Mouse (Mus musculus): ENCODE data around the gene Wwox. TPM values are rescaled to one million over a fixed set of nuclear protein-coding genes. Genes with fewer than 3 reads are reported as not detected.

Gene Wwox
- polyA plus RNA-seq, 1 experiment from 2014 or later = 14.0 TPM

GRCm38 (mm10) chr8:114801428-114802134, 362.1 kb downstream of the Wwox start:
- ATAC-seq (replicated peaks; ENCODE audit: low FRiP score, low TSS enrichment, low read depth) (0 out of 2 replicates have a peak, but pooled peaks have one; percentile 23), DNase-seq (ENCODE audit: low spot score) (no peak)
- Histone ChIP-seq H3K36me3 (ENCODE audit: control insufficient read depth, insufficient read depth, low read length) (no peaks in the 10 kb centered on the region), H3K4me2 (ENCODE audit: low read length) (no peak overlapping the region), H3K27me3 (replicated peaks; ENCODE audit: control insufficient read depth, insufficient read depth, low read length) (no peaks in the 10 kb centered on the region), H3K27ac (ENCODE audit: low read depth) (no peak overlapping the region), H3K9ac (ENCODE audit: low read length) (no peak overlapping the region), H3K4me3 (ENCODE audit: low read depth, low read length) (no peak overlapping the region), H3K9me3 (ENCODE audit: control insufficient read depth, low read length) (no peaks in the 10 kb centered on the region), H3K4me1 (replicated peaks; ENCODE audit: control insufficient read depth, insufficient read depth, low read length) (peaks cover 6% of the 10 kb centered on the region)
- 71% methylated on average over 7 of the region's 7 CpGs for WGBS

GRCm38 (mm10) chr8:114803113-114803512, 363.7 kb downstream of the Wwox start:
- H3K9ac ChIP-seq (ENCODE audit: low read length) = no peak overlapping the region
- DNase-seq (ENCODE audit: low spot score) (no peak), ATAC-seq (replicated peaks; ENCODE audit: low FRiP score, low TSS enrichment, low read depth) (no peak)
- H3K27me3 ChIP-seq (replicated peaks; ENCODE audit: control insufficient read depth, insufficient read depth, low read length) = no peaks in the 10 kb centered on the region
- H3K4me3 ChIP-seq (ENCODE audit: low read depth, low read length) = no peak overlapping the region
- no peaks in the 10 kb centered on the region for H3K9me3 ChIP-seq (ENCODE audit: control insufficient read depth, low read length)
- no peaks in the 10 kb centered on the region for H3K36me3 ChIP-seq (ENCODE audit: control insufficient read depth, insufficient read depth, low read length)
- H3K4me1 ChIP-seq (replicated peaks; ENCODE audit: control insufficient read depth, insufficient read depth, low read length) = peaks cover 6% of the 10 kb centered on the region
- whole genome bisulfite sequencing = 64% methylated on average over 5 of the region's 5 CpGs
- no peak overlapping the region for H3K4me2 ChIP-seq (ENCODE audit: low read length)
- H3K27ac ChIP-seq (ENCODE audit: low read depth) = no peak overlapping the region

GRCm38 (mm10) chr8:114806826-114807420, 367.5 kb downstream of the Wwox start:
- no peaks in the 10 kb centered on the region for H3K4me1 ChIP-seq (replicated peaks; ENCODE audit: control insufficient read depth, insufficient read depth, low read length)
- ATAC-seq (replicated peaks; ENCODE audit: low FRiP score, low TSS enrichment, low read depth) = no peak
- no peaks in the 10 kb centered on the region for H3K36me3 ChIP-seq (ENCODE audit: control insufficient read depth, insufficient read depth, low read length)
- no peak overlapping the region for H3K4me3 ChIP-seq (ENCODE audit: low read depth, low read length)
- no peak overlapping the region for H3K9ac ChIP-seq (ENCODE audit: low read length)
- no peaks in the 10 kb centered on the region for H3K27me3 ChIP-seq (replicated peaks; ENCODE audit: control insufficient read depth, insufficient read depth, low read length)
- no peak overlapping the region for H3K27ac ChIP-seq (ENCODE audit: low read depth)
- no peak overlapping the region for H3K4me2 ChIP-seq (ENCODE audit: low read length)
- DNase-seq (ENCODE audit: low spot score) = no peak
- WGBS = 93% methylated on average over 9 of the region's 9 CpGs
- no peaks in the 10 kb centered on the region for H3K9me3 ChIP-seq (ENCODE audit: control insufficient read depth, low read length)

- Histone ChIP-seq H3K36me3 (ENCODE audit: control insufficient read depth, insufficient read depth, low read length) (no peaks in the 10 kb centered on the region), H3K4me1 (replicated peaks; ENCODE audit: control insufficient read depth, insufficient read depth, low read length) (no peaks in the 10 kb centered on the region), H3K4me3 (ENCODE audit: low read depth, low read length) (no peak overlapping the region), H3K27me3 (replicated peaks; ENCODE audit: control insufficient read depth, insufficient read depth, low read length) (no peaks in the 10 kb centered on the region), H3K9ac (ENCODE audit: low read length) (no peak overlapping the region), H3K9me3 (ENCODE audit: control insufficient read depth, low read length) (no peaks in the 10 kb centered on the region), H3K4me2 (ENCODE audit: low read length) (no peak overlapping the region), H3K27ac (ENCODE audit: low read depth) (no peak overlapping the region)
- ATAC-seq (replicated peaks; ENCODE audit: low FRiP score, low TSS enrichment, low read depth) (no peak), DNase-seq (ENCODE audit: low spot score) (no peak)
- WGBS = 92% methylated on average over 22 of the region's 22 CpGs
These were observed 368.4 kb downstream of the Wwox start for GRCm38 (mm10) chr8:114807676-114808426.

GRCm38 (mm10) chr8:114810470-114810869, 371.0 kb downstream of the Wwox start:
- ATAC-seq (replicated peaks; ENCODE audit: low FRiP score, low TSS enrichment, low read depth) = no peak
- Histone ChIP-seq H3K4me3 (ENCODE audit: low read depth, low read length) (no peak overlapping the region), H3K36me3 (ENCODE audit: control insufficient read depth, insufficient read depth, low read length) (no peaks in the 10 kb centered on the region), H3K9me3 (ENCODE audit: control insufficient read depth, low read length) (no peaks in the 10 kb centered on the region), H3K9ac (ENCODE audit: low read length) (no peak overlapping the region), H3K27me3 (replicated peaks; ENCODE audit: control insufficient read depth, insufficient read depth, low read length) (no peaks in the 10 kb centered on the region), H3K27ac (ENCODE audit: low read depth) (no peak overlapping the region), H3K4me2 (ENCODE audit: low read length) (no peak overlapping the region), H3K4me1 (replicated peaks; ENCODE audit: control insufficient read depth, insufficient read depth, low read length) (0 out of 2 replicates have a peak, but pooled peaks cover 7% of the 10 kb centered on the region)
- WGBS = 93% methylated on average over 5 of the region's 5 CpGs
- DNase-seq (ENCODE audit: low spot score) = no peak

- ATAC-seq (replicated peaks; ENCODE audit: low FRiP score, low TSS enrichment, low read depth) (no peak), DNase-seq (ENCODE audit: low spot score) (no peak)
- no peaks in the 10 kb centered on the region for H3K36me3 ChIP-seq (ENCODE audit: control insufficient read depth, insufficient read depth, low read length)
- no peaks in the 10 kb centered on the region for H3K27me3 ChIP-seq (replicated peaks; ENCODE audit: control insufficient read depth, insufficient read depth, low read length)
- H3K4me3 ChIP-seq (ENCODE audit: low read depth, low read length) = no peak overlapping the region
- H3K4me2 ChIP-seq (ENCODE audit: low read length) = no peak overlapping the region
- 0 out of 2 replicates have a peak, but pooled peaks cover 7% of the 10 kb centered on the region for H3K4me1 ChIP-seq (replicated peaks; ENCODE audit: control insufficient read depth, insufficient read depth, low read length)
- no peaks in the 10 kb centered on the region for H3K9me3 ChIP-seq (ENCODE audit: control insufficient read depth, low read length)
- no peak overlapping the region for H3K9ac ChIP-seq (ENCODE audit: low read length)
- no peak overlapping the region for H3K27ac ChIP-seq (ENCODE audit: low read depth)
- WGBS = 92% methylated on average over 10 of the region's 10 CpGs
These were observed 374.4 kb downstream of the Wwox start for GRCm38 (mm10) chr8:114813830-114814229.

- Histone ChIP-seq H3K4me1 (replicated peaks; ENCODE audit: control insufficient read depth, insufficient read depth, low read length) (0 out of 2 replicates have a peak, but pooled peaks cover 7% of the 10 kb centered on the region), H3K9me3 (ENCODE audit: control insufficient read depth, low read length) (no peaks in the 10 kb centered on the region), H3K4me3 (ENCODE audit: low read depth, low read length) (no peak overlapping the region), H3K27ac (ENCODE audit: low read depth) (no peak overlapping the region), H3K27me3 (replicated peaks; ENCODE audit: control insufficient read depth, insufficient read depth, low read length) (no peaks in the 10 kb centered on the region), H3K9ac (ENCODE audit: low read length) (no peak overlapping the region), H3K36me3 (ENCODE audit: control insufficient read depth, insufficient read depth, low read length) (no peaks in the 10 kb centered on the region), H3K4me2 (ENCODE audit: low read length) (no peak overlapping the region)
- no peak for ATAC-seq (replicated peaks; ENCODE audit: low FRiP score, low TSS enrichment, low read depth)
- WGBS = 40% methylated on average over 10 of the region's 10 CpGs
- DNase-seq (ENCODE audit: low spot score) = no peak
These were observed 375.6 kb downstream of the Wwox start for GRCm38 (mm10) chr8:114814769-114815736.

GRCm38 (mm10) chr8:114816343-114816742, 376.9 kb downstream of the Wwox start:
- Histone ChIP-seq H3K27ac (ENCODE audit: low read depth) (no peak overlapping the region), H3K4me2 (ENCODE audit: low read length) (no peak overlapping the region), H3K27me3 (replicated peaks; ENCODE audit: control insufficient read depth, insufficient read depth, low read length) (no peaks in the 10 kb centered on the region), H3K9ac (ENCODE audit: low read length) (no peak overlapping the region), H3K4me1 (replicated peaks; ENCODE audit: control insufficient read depth, insufficient read depth, low read length) (peaks cover 14% of the 10 kb centered on the region), H3K9me3 (ENCODE audit: control insufficient read depth, low read length) (no peaks in the 10 kb centered on the region), H3K4me3 (ENCODE audit: low read depth, low read length) (no peak overlapping the region), H3K36me3 (ENCODE audit: control insufficient read depth, insufficient read depth, low read length) (no peaks in the 10 kb centered on the region)
- DNase-seq (ENCODE audit: low spot score) (no peak), ATAC-seq (replicated peaks; ENCODE audit: low FRiP score, low TSS enrichment, low read depth) (no peak)
- 66% methylated on average over 12 of the region's 12 CpGs for WGBS
